Mouse (Mus musculus): Measurements from ENCODE around the gene Fbxo34.

GRCm38 (mm10) chr14:47518619-47519018 is 68.4 kb downstream of the Fbxo34 start:
- TF ChIP-seq CTCF (IDR thresholded peaks at IDR 0.05; ENCODE audit: low read depth, low read length) (no peak), POLR2A (IDR thresholded peaks at IDR 0.05; ENCODE audit: extremely low read depth, insufficient read depth, low read length) (no peak)
